Mouse (Mus musculus): ENCODE measurements around the gene Ptger2.

Ptger2 gene

GRCm38 (mm10) chr14:45049689-45050418 lies 61.9 kb downstream of the Ptger2 start:
- DNase-seq (ENCODE audit: low spot score) = no peak

GRCm38 (mm10) chr14:45050419-45050776 lies 62.4 kb downstream of the Ptger2 start:
- DNase-seq (ENCODE audit: low spot score) = no peak

GRCm38 (mm10) chr14:45051116-45051515 lies 63.1 kb downstream of the Ptger2 start:
- no peak for DNase-seq (ENCODE audit: low spot score)
